Mouse (Mus musculus) bone marrow macrophage, adult 2 months (primary cell): Measurements from ENCODE around the gene Rpl41.

Experiments
- CTCF ChIP-seq: IDR thresholded peaks from 2 replicates; pipeline ENCODE4 v1.5.1; 2012; ENCODE audit warnings: low read depth, mild to moderate bottlenecking, low read length, moderate library complexity
- POLR2A ChIP-seq: IDR thresholded peaks from 2 replicates; pipeline ENCODE4 v1.6.1; 2012; ENCODE audit warnings: mild to moderate bottlenecking, low read depth, low read length, borderline replicate concordance

- no peak for TF ChIP-seq CTCF
- TF ChIP-seq POLR2A = no peak
Observed at GRCm38 (mm10) chr10:128579298-128579697, 30.2 kb upstream of the Rpl41 start.
